Mouse (Mus musculus) limb, embryonic 13.5 days (tissue): ENCODE measurements around the gene Eef1g. TPM values are rescaled to one million over a fixed set of nuclear protein-coding genes. Genes with fewer than 3 reads are reported as not detected.
A peak's percentile ranks its signal among the peaks of the same experiment; 100 is the strongest.

Experiments used
- ATAC-seq: fragments of 200-750 bp; cut with Nextera tagmentation; 2 replicates; pipeline ENCODE4 v1.8.0; 2017; ENCODE audit warnings: low read depth, moderate number of reproducible peaks, moderate TSS enrichment; ENCODE audit not compliant: low FRiP score
- H3K27ac ChIP-seq: fragments of 300-500 bp; sonication (generic); 2 replicates; pipeline ENCODE4 v1.5.1; 2015; ENCODE audit warnings: inconsistent platforms, mild to moderate bottlenecking, moderate library complexity
- H3K27me3 ChIP-seq: fragments of 300-500 bp; sonication (generic); 2 replicates; pipeline ENCODE4 v1.6.1; 2015; ENCODE audit warnings: mild to moderate bottlenecking, inconsistent platforms
- H3K36me3 ChIP-seq: fragments of 300-500 bp; sonication (generic); 2 replicates; pipeline ENCODE4 v1.6.1; 2015; ENCODE audit warnings: inconsistent platforms, mild to moderate bottlenecking, moderate library complexity
- H3K4me1 ChIP-seq: fragments of 300-500 bp; sonication (generic); 2 replicates; pipeline ENCODE4 v1.6.1; 2015; ENCODE audit warnings: inconsistent platforms
- H3K4me2 ChIP-seq: fragments of 300-500 bp; sonication (generic); replicated peaks from 2 replicates; pipeline ENCODE4 v1.6.1; 2015; ENCODE audit warnings: inconsistent platforms, mild to moderate bottlenecking, moderate library complexity
- H3K4me3 ChIP-seq: fragments of 300-500 bp; sonication (generic); 2 replicates; pipeline ENCODE4 v1.5.1; 2015; ENCODE audit warnings: moderate library complexity, mild to moderate bottlenecking, inconsistent platforms
- H3K9ac ChIP-seq: fragments of 300-500 bp; sonication (generic); 2 replicates; pipeline ENCODE4 v1.6.1; 2015; ENCODE audit warnings: mild to moderate bottlenecking, inconsistent platforms
- H3K9me3 ChIP-seq: fragments of 300-500 bp; sonication (generic); 2 replicates; pipeline ENCODE4 v1.6.1; 2016; ENCODE audit warnings: inconsistent platforms
- WGBS: fragments of 180-500 bp; shearing (Covaris S2); methylation state at CpG from one replicate; pipeline ENCODE4 v1.1.7; 2015; 5-methylcytosine and 5-hydroxymethylcytosine counted together
- polyA plus RNA-seq: library from polyadenylated mRNA; unstranded; fragments of >200 nt; fragmentation: Nextera tagmentation; extraction: Ambion mirVana; gene quantifications from 2 replicates; pipeline ENCODE4 v1.2.1, GENCODE M21; 2015

Gene Eef1g
- polyA plus RNA-seq, 1 experiment from 2014 or later: 508 TPM

- 7% methylated on average over 11 of the region's 11 CpGs for WGBS
- Histone ChIP-seq H3K27me3 (no peaks in the 10 kb centered on the region), H3K9ac (peak overlapping the region; percentile 91), H3K4me2 (peak overlapping the region; percentile 72), H3K9me3 (no peaks in the 10 kb centered on the region), H3K4me3 (peak overlapping the region; percentile 80), H3K4me1 (peaks cover 11% of the 10 kb centered on the region), H3K36me3 (peaks cover 62% of the 10 kb centered on the region), H3K27ac (peak overlapping the region; percentile 74; the same call in 1 of the 2 replicates)
- ATAC-seq: no peak
Measured at GRCm38 (mm10) chr19:8930117-8930516, 36.7 kb upstream of the Eef1g start.

GRCm38 (mm10) chr19:8930771-8931170, 36.1 kb upstream of the Eef1g start:
- no peak overlapping the region for H3K27ac ChIP-seq
- no peaks in the 10 kb centered on the region for H3K27me3 ChIP-seq
- peaks cover 11% of the 10 kb centered on the region for H3K4me1 ChIP-seq
- peak overlapping the region; percentile 91 for H3K9ac ChIP-seq
- 73% methylated on average over 7 of the region's 7 CpGs for WGBS
- H3K4me3 ChIP-seq: peak overlapping the region; percentile 80
- H3K36me3 ChIP-seq: peaks cover 62% of the 10 kb centered on the region
- H3K9me3 ChIP-seq: no peaks in the 10 kb centered on the region
- ATAC-seq: no peak
- peak overlapping the region; percentile 72 for H3K4me2 ChIP-seq

GRCm38 (mm10) chr19:8936736-8937135, 30.1 kb upstream of the Eef1g start:
- Histone ChIP-seq H3K9me3 (no peaks in the 10 kb centered on the region), H3K27me3 (no peaks in the 10 kb centered on the region), H3K4me3 (no peak overlapping the region), H3K27ac (no peak overlapping the region), H3K4me1 (peaks cover 14% of the 10 kb centered on the region), H3K36me3 (peaks cover 71% of the 10 kb centered on the region), H3K9ac (no peak overlapping the region), H3K4me2 (no peak overlapping the region)
- 86% methylated on average over 2 of the region's 2 CpGs for WGBS
- no peak for ATAC-seq

GRCm38 (mm10) chr19:8940526-8941133, 26.2 kb upstream of the Eef1g start:
- H3K27ac ChIP-seq: peak overlapping the region; percentile 99; the same call in 1 of the 2 replicates
- H3K4me2 ChIP-seq: peak overlapping the region; percentile 73
- H3K9ac ChIP-seq: peak overlapping the region; percentile 100
- no peak for ATAC-seq
- H3K9me3 ChIP-seq: no peaks in the 10 kb centered on the region
- H3K4me1 ChIP-seq: peaks cover 40% of the 10 kb centered on the region
- no peaks in the 10 kb centered on the region for H3K27me3 ChIP-seq
- peak overlapping the region; percentile 97 for H3K4me3 ChIP-seq
- 72% methylated on average over 15 of the region's 15 CpGs for WGBS
- peaks cover 61% of the 10 kb centered on the region for H3K36me3 ChIP-seq

- H3K4me1 ChIP-seq: peaks cover 40% of the 10 kb centered on the region
- H3K4me2 ChIP-seq: peak overlapping the region; percentile 73
- peak overlapping the region; percentile 100 for H3K9ac ChIP-seq
- peak overlapping the region; percentile 99 for H3K27ac ChIP-seq
- H3K27me3 ChIP-seq: no peaks in the 10 kb centered on the region
- peak; percentile 25 for ATAC-seq
- no peaks in the 10 kb centered on the region for H3K9me3 ChIP-seq
- peaks cover 62% of the 10 kb centered on the region for H3K36me3 ChIP-seq
- peak overlapping the region; percentile 97 for H3K4me3 ChIP-seq
- 31% methylated on average over 10 of the region's 10 CpGs for WGBS
Measured at GRCm38 (mm10) chr19:8941136-8941514, 25.7 kb upstream of the Eef1g start.

- no peaks in the 10 kb centered on the region for H3K27me3 ChIP-seq
- H3K27ac ChIP-seq: peak within 1 kb of the TSS; percentile 99
- peak within 1 kb of the TSS; percentile 100 for H3K9ac ChIP-seq
- peak; percentile 91 for ATAC-seq
- WGBS: under 1% methylated on average over 64 of the region's 64 CpGs
- peak within 1 kb of the TSS; percentile 97 for H3K4me3 ChIP-seq
- H3K9me3 ChIP-seq: no peaks in the 10 kb centered on the region
- H3K4me2 ChIP-seq: peak within 1 kb of the TSS; percentile 73
- peaks cover 62% of the 10 kb centered on the region for H3K36me3 ChIP-seq
- peaks cover 40% of the 10 kb centered on the region for H3K4me1 ChIP-seq
Measured at GRCm38 (mm10) chr19:8941515-8942217, 25.2 kb upstream of the Eef1g start, which contains the start of gene Mta2. Gene Mta2, plus strand, starts transcription at chr19:8941875.

GRCm38 (mm10) chr19:8942276-8942964, 24.4 kb upstream of the Eef1g start:
- peaks cover 40% of the 10 kb centered on the region for H3K4me1 ChIP-seq
- WGBS: under 1% methylated on average over 46 of the region's 46 CpGs
- peaks cover 63% of the 10 kb centered on the region for H3K36me3 ChIP-seq
- H3K9me3 ChIP-seq: no peaks in the 10 kb centered on the region
- H3K9ac ChIP-seq: peak overlapping the region; percentile 100
- peak; percentile 34 for ATAC-seq
- H3K4me2 ChIP-seq: peak overlapping the region; percentile 73
- H3K27ac ChIP-seq: peak overlapping the region; percentile 99
- peak overlapping the region; percentile 97 for H3K4me3 ChIP-seq
- H3K27me3 ChIP-seq: no peaks in the 10 kb centered on the region

GRCm38 (mm10) chr19:8943047-8943446, 23.8 kb upstream of the Eef1g start:
- Histone ChIP-seq H3K27me3 (no peaks in the 10 kb centered on the region), H3K27ac (no peak overlapping the region), H3K36me3 (peaks cover 63% of the 10 kb centered on the region), H3K9me3 (no peaks in the 10 kb centered on the region), H3K4me3 (peak overlapping the region; percentile 97), H3K9ac (peak overlapping the region; percentile 100), H3K4me1 (peaks cover 40% of the 10 kb centered on the region), H3K4me2 (peak overlapping the region; percentile 73)
- ATAC-seq: no peak
- WGBS: 61% methylated on average over 2 of the region's 2 CpGs

- H3K36me3 ChIP-seq: peaks cover 63% of the 10 kb centered on the region
Measured at GRCm38 (mm10) chr19:8944062-8944461, 22.8 kb upstream of the Eef1g start.

GRCm38 (mm10) chr19:8944750-8945149, 22.1 kb upstream of the Eef1g start:
- Histone ChIP-seq H3K4me3 (peak overlapping the region; percentile 97), H3K36me3 (peaks cover 63% of the 10 kb centered on the region), H3K27me3 (no peaks in the 10 kb centered on the region), H3K9ac (peak overlapping the region; percentile 61), H3K4me1 (peaks cover 40% of the 10 kb centered on the region), H3K27ac (no peak overlapping the region), H3K9me3 (no peaks in the 10 kb centered on the region), H3K4me2 (peak overlapping the region; percentile 73)
- 29% methylated on average over 5 of the region's 5 CpGs for WGBS
- no peak for ATAC-seq

More at GRCm38 (mm10) chr19:8944062-8944461, 22.8 kb upstream of the Eef1g start:
- Histone ChIP-seq H3K27ac (peak overlapping the region; percentile 63; the same call in 1 of the 2 replicates), H3K27me3 (no peaks in the 10 kb centered on the region), H3K9me3 (no peaks in the 10 kb centered on the region), H3K4me3 (peak overlapping the region; percentile 97), H3K4me1 (peaks cover 40% of the 10 kb centered on the region), H3K9ac (peak overlapping the region; percentile 100; the same call in 1 of the 2 replicates), H3K4me2 (peak overlapping the region; percentile 73)
- ATAC-seq: no peak
- WGBS: 54% methylated on average over 5 of the region's 5 CpGs

- WGBS: 83% methylated on average over 6 of the region's 6 CpGs
- H3K4me3 ChIP-seq: peak overlapping the region; percentile 97
- H3K9ac ChIP-seq: peak overlapping the region; percentile 61
- ATAC-seq: no peak
- peaks cover 38% of the 10 kb centered on the region for H3K4me1 ChIP-seq
- no peaks in the 10 kb centered on the region for H3K27me3 ChIP-seq
- no peak overlapping the region; the same call in 1 of the 2 replicates for H3K27ac ChIP-seq
- peaks cover 68% of the 10 kb centered on the region for H3K36me3 ChIP-seq
- H3K4me2 ChIP-seq: peak overlapping the region; percentile 73
- no peaks in the 10 kb centered on the region for H3K9me3 ChIP-seq
Measured at GRCm38 (mm10) chr19:8945251-8945650, 21.6 kb upstream of the Eef1g start.

- no peak overlapping the region for H3K4me3 ChIP-seq
- no peak overlapping the region for H3K27ac ChIP-seq
- no peak overlapping the region for H3K9ac ChIP-seq
- H3K36me3 ChIP-seq: peaks cover 85% of the 10 kb centered on the region
- no peaks in the 10 kb centered on the region for H3K27me3 ChIP-seq
- H3K4me1 ChIP-seq: peaks cover 26% of the 10 kb centered on the region
- no peak for ATAC-seq
- H3K4me2 ChIP-seq: no peak overlapping the region
- no peaks in the 10 kb centered on the region for H3K9me3 ChIP-seq
- WGBS: 85% methylated on average over 7 of the region's 7 CpGs
Measured at GRCm38 (mm10) chr19:8946929-8947328, 19.9 kb upstream of the Eef1g start.
